Mouse (Mus musculus): ENCODE results near the gene Ahnak2.

Ahnak2 gene

DNA sequence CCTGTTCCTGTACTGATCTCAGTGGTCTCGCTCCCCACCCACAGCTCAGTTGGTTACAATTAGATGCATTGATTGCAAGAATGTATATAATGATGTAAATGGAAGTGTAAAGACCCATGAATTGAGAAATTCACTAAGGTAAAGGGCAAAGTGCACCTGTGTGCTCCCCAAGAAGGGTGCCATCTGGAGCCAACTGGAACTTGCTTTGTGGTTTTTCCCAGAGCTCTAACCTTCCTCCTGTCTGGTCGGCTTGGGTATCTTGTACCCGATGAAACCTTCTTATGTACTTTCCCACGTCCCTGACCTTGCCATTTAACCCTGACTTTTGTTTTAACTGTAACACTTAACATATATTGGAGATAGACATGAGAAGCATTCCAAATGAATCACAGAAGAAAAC is 46.6 kb downstream of the Ahnak2 start:
- no peak for DNase-seq

DNA sequence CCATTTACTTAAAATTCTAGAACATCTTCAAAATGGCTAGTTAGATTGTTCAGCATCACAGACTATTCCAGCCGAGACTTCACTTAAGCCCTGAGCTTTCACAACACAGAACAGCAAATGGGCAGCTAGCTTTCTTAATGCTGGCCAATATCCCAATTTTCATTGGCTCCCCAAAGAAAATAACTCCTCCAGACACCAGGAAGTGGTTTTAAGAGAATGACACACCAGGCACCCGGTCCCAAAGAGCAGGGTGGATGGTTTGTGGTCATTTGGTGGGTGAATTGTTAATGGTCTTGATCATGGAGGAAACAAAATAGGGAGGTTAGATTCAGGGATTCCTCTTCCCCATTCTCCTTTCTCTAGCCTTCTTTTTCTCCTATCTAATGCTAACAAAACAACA is 50.1 kb downstream of the Ahnak2 start:
- no peak for DNase-seq

DNA sequence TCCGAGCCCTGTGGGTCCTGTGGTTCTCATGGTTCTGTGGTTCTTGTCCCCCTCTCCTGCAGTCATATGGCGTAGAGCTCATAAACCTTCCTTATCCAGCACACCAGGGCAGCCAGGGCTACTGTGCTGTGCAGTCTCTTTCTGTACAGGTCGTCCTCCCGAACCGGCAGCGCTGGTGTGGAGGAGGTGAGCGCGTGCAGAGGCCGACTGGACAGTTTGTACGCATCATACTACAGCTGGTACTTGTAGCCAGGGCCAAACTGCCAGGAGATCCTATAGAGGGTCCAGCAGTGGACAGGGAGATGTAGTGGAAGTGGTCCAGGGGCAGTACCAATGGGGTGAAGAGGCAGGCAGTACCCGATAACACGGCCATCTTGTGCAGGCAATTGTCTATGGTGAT is 51.5 kb downstream of the Ahnak2 start:
- no peak for DNase-seq

- DNase-seq, result no peak
These were observed 54.9 kb downstream of the Ahnak2 start for GRCm38 (mm10) chr12:112747606-112747970.

- DNase-seq, result no peak
These were observed 55.5 kb downstream of the Ahnak2 start for GRCm38 (mm10) chr12:112746808-112747605.

DNA sequence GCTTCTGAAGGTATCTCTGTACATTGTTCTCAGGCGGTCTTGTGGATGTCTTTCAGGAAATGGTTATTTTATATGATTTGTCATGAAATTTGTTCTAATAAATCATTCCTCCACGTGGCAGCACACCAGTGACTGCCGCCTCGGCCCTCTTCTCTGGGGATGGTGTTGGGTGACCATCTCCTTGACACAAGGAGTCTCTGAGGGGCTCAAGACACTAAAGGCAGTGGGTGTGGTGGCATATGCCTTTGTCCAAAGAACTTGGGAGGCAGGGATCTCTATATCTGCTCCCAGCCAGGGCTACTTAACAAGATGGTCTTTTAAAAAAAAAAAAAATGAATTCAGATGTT is 56.0 kb downstream of the Ahnak2 start:
- no peak for DNase-seq

DNA sequence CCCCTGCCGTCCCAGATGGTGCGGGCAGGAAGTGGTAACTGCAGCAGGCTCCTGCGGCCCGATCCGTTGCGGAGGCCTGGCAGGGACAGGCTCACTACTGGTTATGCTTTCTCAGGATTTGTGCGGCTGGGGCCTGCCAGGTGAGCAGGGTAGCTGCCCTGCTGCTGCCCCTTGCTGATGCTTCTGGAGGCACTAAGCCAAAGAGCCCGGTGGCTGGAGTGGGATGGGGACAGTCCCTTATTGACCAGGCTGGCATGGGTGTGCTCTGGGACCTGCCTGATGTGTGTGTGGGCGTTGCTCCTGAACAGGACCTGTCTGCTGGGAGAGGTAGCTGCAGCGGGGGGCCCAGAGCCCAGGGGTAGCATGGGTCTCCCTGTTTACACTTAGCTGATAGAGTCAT is 56.7 kb downstream of the Ahnak2 start:
- no peak for DNase-seq

- no peak for DNase-seq
These were observed 57.4 kb downstream of the Ahnak2 start for GRCm38 (mm10) chr12:112744891-112745580.

DNA sequence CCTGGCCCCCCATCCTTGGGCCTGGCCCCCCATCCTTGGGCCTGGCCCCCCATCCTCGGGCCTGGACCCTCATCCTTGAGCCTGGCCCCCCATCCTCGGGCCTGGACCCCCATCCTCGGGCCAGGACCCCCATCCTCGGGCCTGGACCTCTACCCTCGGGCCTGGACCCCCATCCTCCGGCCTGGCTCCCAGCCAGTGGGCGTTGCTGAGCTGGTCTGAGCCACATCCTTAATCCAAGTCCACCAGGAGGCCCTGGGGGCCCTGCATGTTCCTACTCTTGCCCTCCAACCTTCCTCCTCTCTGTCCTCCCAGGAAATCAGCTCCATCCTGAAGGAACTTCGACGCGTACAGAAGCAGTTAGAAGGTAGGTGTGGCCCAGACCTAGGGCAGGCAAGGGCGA is 58.2 kb downstream of the Ahnak2 start:
- no peak for DNase-seq

GRCm38 (mm10) chr12:112743168-112743975 is 59.1 kb downstream of the Ahnak2 start:
- DNase-seq, result peak; percentile 89

- DNase-seq, result no peak
These were observed 59.7 kb downstream of the Ahnak2 start for GRCm38 (mm10) chr12:112742768-112743167.

DNA sequence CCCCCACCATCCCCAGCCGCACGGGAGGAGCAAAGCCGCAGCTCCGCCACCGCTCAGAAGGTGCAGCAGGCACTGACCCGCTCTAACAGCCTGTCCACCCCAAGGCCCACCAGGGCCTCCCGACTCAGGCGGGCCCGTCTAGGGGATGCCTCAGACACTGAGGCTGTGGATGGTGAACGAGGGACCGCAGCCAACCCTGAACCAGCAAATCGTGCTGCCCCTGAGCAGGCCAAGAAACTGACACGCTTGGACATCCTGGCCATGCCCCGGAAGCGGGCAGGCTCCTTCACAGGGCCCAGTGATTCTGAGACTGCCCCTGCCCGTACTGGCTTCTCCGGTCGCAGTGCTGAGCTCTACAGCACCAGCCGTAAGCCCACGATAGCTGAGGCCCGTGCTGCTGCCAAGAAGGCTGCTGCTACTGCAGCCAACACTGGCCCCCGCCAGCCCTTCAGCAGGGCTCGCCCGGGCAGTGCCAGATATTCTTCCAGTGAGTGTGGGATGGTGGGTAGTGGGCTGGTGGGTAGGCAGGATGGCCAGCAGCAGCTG is 63.4 kb downstream of the Ahnak2 start:
- DNase-seq, result no peak

- no peak for DNase-seq
These were observed 64.0 kb downstream of the Ahnak2 start for GRCm38 (mm10) chr12:112738281-112739022.

DNA sequence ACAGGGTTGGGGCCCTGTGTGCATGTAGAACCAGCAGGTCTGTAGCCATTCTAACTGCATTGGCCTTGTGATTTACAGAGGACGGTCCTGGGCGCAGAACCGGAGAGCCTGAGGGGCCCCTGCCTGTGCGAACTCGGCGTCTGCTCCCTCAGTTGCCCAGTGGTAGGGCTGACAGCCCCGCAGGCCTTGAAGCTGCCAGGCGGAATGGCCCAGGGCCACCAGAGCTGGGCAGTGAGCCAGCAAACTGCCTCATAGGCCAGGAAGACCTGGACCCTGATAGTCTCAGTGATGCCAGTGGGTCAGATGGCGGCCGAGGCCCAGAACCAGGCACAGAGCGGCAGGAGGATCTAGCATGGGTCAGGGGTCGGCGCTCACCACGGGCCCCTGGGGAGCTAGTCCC is 64.7 kb downstream of the Ahnak2 start:
- peak; percentile 73 for DNase-seq

GRCm38 (mm10) chr12:112737081-112737480 is 65.4 kb downstream of the Ahnak2 start:
- no peak for DNase-seq

DNA sequence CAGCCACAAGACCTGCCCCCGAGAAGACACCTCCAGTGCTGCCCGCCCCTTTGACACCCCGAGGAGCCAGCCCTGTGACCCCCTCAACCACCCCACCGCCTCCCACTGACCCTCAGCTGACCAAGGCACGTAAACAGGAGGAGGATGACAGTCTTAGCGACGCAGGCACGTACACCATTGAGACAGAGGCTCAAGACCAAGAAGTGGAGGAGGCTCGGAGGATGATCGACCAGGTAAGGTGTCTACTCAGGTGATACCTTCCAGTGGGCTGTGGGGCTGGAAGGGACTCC is 65.9 kb downstream of the Ahnak2 start:
- no peak for DNase-seq

- DNase-seq, result no peak
These were observed 66.4 kb downstream of the Ahnak2 start for GRCm38 (mm10) chr12:112735896-112736635.

DNA sequence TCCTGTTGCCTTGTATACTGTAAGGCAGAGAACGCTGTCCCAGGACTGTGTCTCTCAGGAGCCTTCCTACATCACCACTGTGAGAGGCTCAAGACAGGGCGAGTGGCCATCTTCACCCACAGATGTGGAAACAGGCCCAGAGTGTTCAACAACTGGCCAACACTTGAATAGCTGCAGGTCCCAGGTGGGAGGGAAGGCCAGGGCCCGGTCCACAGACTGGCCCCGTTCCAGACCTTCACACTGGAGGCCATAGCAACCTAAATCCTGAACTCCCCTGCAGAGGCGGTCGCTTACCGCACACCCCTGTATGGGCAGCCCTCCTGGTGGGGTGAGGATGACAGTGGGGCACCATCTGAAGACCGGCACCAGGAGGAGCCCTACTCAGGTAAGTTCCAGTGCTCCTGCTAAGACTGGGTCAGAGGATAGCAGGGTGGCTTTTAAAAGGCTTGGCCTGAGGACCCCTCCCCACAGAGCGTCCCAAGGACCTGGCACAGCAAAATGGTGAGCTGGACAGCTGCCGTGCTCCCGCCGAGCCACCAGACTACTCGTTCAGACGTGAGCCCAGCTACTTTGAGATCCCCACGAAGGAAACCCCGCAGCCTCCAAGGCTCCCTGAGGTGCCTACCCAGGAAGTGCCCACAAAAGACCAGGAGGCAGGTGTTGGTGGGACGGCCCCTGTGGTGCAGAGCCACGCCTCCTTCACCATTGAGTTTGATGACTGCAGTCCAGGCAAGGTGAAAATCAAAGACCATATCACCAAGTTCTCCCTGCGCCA is 67.4 kb downstream of the Ahnak2 start:
- no peak for DNase-seq

GRCm38 (mm10) chr12:112734108-112734820 is 68.2 kb downstream of the Ahnak2 start:
- DNase-seq, result no peak

GRCm38 (mm10) chr12:112732591-112732990 is 69.9 kb downstream of the Ahnak2 start:
- no peak for DNase-seq

DNA sequence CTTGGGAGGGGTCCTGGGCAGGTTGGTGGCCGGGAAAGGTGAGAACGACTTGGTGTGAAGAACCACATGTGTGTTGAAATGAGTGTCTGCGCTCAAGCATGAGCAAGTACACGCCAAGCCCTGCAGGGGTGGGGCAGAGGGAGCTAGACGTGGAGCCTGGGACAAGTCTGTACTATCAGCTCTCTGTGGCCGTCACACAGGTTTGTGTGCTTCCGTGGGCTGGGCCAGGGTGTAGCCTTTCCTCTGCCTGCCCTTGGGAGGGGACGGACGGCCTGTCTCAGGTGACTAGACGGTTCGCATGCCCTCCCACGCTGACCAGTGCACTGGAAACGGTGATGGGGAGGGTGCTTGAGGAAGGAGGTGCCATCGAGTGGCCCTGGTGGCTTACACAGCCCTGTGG is 71.6 kb downstream of the Ahnak2 start:
- DNase-seq, result no peak

Data from layer of hippocampus, adult 9-11 months (tissue).